Mouse (Mus musculus): ENCODE data around the gene Ccdc43. TPM values are rescaled to one million over a fixed set of nuclear protein-coding genes. Genes with fewer than 3 reads are reported as not detected.
A peak's percentile ranks its signal among the peaks of the same experiment; 100 is the strongest.

The Ccdc43 gene
- polyA plus RNA-seq, 1 experiment from 2014 or later = 46.4 TPM

GRCm38 (mm10) chr11:102665637-102666435 lies 31.7 kb downstream of the Ccdc43 start:
- Histone ChIP-seq H3K36me3 (no peaks in the 10 kb centered on the region), H3K27ac (ENCODE audit: poor library complexity, severe bottlenecking) (no peak overlapping the region), H3K4me2 (peak overlapping the region; percentile 53), H3K9ac (no peak overlapping the region), H3K27me3 (replicated peaks) (peaks cover 38% of the 10 kb centered on the region), H3K4me1 (replicated peaks) (0 out of 2 replicates have a peak, but pooled peaks cover 7% of the 10 kb centered on the region), H3K4me3 (peak overlapping the region; percentile 38), H3K9me3 (replicated peaks) (peaks cover 17% of the 10 kb centered on the region)
- WGBS = 36% methylated on average over 84 of the region's 84 CpGs
- ATAC-seq (ENCODE audit: insufficient number of reproducible peaks, low FRiP score) = no peak

GRCm38 (mm10) chr11:102665151-102665550 lies 32.4 kb downstream of the Ccdc43 start:
- no peak for ATAC-seq (ENCODE audit: insufficient number of reproducible peaks, low FRiP score)
- Histone ChIP-seq H3K9me3 (replicated peaks) (peaks cover 17% of the 10 kb centered on the region), H3K36me3 (no peaks in the 10 kb centered on the region), H3K27ac (ENCODE audit: poor library complexity, severe bottlenecking) (no peak overlapping the region), H3K4me2 (peak overlapping the region; percentile 53), H3K27me3 (replicated peaks) (peaks cover 38% of the 10 kb centered on the region), H3K4me3 (peak overlapping the region; percentile 38), H3K9ac (no peak overlapping the region), H3K4me1 (replicated peaks) (0 out of 2 replicates have a peak, but pooled peaks cover 7% of the 10 kb centered on the region)
- 42% methylated on average over 33 of the region's 33 CpGs for whole genome bisulfite sequencing

- 61% methylated on average over 3 of the region's 3 CpGs for WGBS
- Histone ChIP-seq H3K27ac (ENCODE audit: poor library complexity, severe bottlenecking) (no peak within 1 kb of the TSS), H3K9ac (no peak within 1 kb of the TSS), H3K4me2 (no peak within 1 kb of the TSS), H3K4me1 (replicated peaks) (0 out of 2 replicates have a peak, but pooled peaks cover 7% of the 10 kb centered on the region), H3K4me3 (no peak within 1 kb of the TSS), H3K27me3 (replicated peaks) (peaks cover 38% of the 10 kb centered on the region), H3K36me3 (no peaks in the 10 kb centered on the region), H3K9me3 (replicated peaks) (peaks cover 17% of the 10 kb centered on the region)
- no peak for ATAC-seq (ENCODE audit: insufficient number of reproducible peaks, low FRiP score)
Measured at GRCm38 (mm10) chr11:102663416-102663815, 34.2 kb downstream of the Ccdc43 start, which contains the start of gene Meioc. Gene Meioc, plus strand, starts transcription at chr11:102663716.

- Histone ChIP-seq H3K4me3 (no peak overlapping the region), H3K9ac (no peak overlapping the region; the same call in 1 of the 2 replicates), H3K27ac (ENCODE audit: poor library complexity, severe bottlenecking) (no peak overlapping the region), H3K27me3 (replicated peaks) (no peaks in the 10 kb centered on the region), H3K9me3 (replicated peaks) (no peaks in the 10 kb centered on the region), H3K4me2 (no peak overlapping the region), H3K36me3 (no peaks in the 10 kb centered on the region), H3K4me1 (replicated peaks) (no peaks in the 10 kb centered on the region)
- no peak for ATAC-seq (ENCODE audit: insufficient number of reproducible peaks, low FRiP score)
- WGBS = 62% methylated on average over 6 of the region's 6 CpGs
Measured at GRCm38 (mm10) chr11:102656931-102657330, 40.7 kb downstream of the Ccdc43 start.

- Histone ChIP-seq H3K9ac (no peak overlapping the region), H3K4me3 (no peak overlapping the region), H3K27ac (ENCODE audit: poor library complexity, severe bottlenecking) (no peak overlapping the region), H3K4me1 (replicated peaks) (no peaks in the 10 kb centered on the region), H3K36me3 (no peaks in the 10 kb centered on the region), H3K27me3 (replicated peaks) (no peaks in the 10 kb centered on the region), H3K4me2 (no peak overlapping the region), H3K9me3 (replicated peaks) (no peaks in the 10 kb centered on the region)
- 38% methylated on average over 4 of the region's 4 CpGs for WGBS
- ATAC-seq (ENCODE audit: insufficient number of reproducible peaks, low FRiP score) = no peak
Measured at GRCm38 (mm10) chr11:102656326-102656926, 41.2 kb downstream of the Ccdc43 start.

GRCm38 (mm10) chr11:102655888-102656287 lies 41.7 kb downstream of the Ccdc43 start:
- ATAC-seq (ENCODE audit: insufficient number of reproducible peaks, low FRiP score) = no peak

GRCm38 (mm10) chr11:102652844-102653243 lies 44.7 kb downstream of the Ccdc43 start:
- H3K4me2 ChIP-seq = no peak overlapping the region
- H3K4me1 ChIP-seq (replicated peaks) = peaks cover 6% of the 10 kb centered on the region; the same call in 1 of the 2 replicates
- no peak overlapping the region for H3K27ac ChIP-seq (ENCODE audit: poor library complexity, severe bottlenecking)
- H3K27me3 ChIP-seq (replicated peaks) = no peaks in the 10 kb centered on the region
- no peaks in the 10 kb centered on the region for H3K9me3 ChIP-seq (replicated peaks)
- ATAC-seq (ENCODE audit: insufficient number of reproducible peaks, low FRiP score) = no peak
- H3K36me3 ChIP-seq = no peaks in the 10 kb centered on the region
- no peak overlapping the region for H3K9ac ChIP-seq
- H3K4me3 ChIP-seq = no peak overlapping the region
- 57% methylated on average over 3 of the region's 3 CpGs for WGBS

More at GRCm38 (mm10) chr11:102655888-102656287, 41.7 kb downstream of the Ccdc43 start:
- WGBS = 59% methylated on average over 8 of the region's 8 CpGs
- Histone ChIP-seq H3K27me3 (replicated peaks) (no peaks in the 10 kb centered on the region), H3K4me1 (replicated peaks) (no peaks in the 10 kb centered on the region), H3K9ac (peak overlapping the region; percentile 28; the same call in 1 of the 2 replicates), H3K27ac (ENCODE audit: poor library complexity, severe bottlenecking) (no peak overlapping the region), H3K9me3 (replicated peaks) (no peaks in the 10 kb centered on the region), H3K4me2 (no peak overlapping the region), H3K36me3 (no peaks in the 10 kb centered on the region), H3K4me3 (no peak overlapping the region)

GRCm38 (mm10) chr11:102651381-102651780 lies 46.2 kb downstream of the Ccdc43 start:
- Histone ChIP-seq H3K9me3 (replicated peaks) (no peaks in the 10 kb centered on the region), H3K4me3 (no peak overlapping the region), H3K36me3 (no peaks in the 10 kb centered on the region), H3K27me3 (replicated peaks) (no peaks in the 10 kb centered on the region), H3K4me2 (no peak overlapping the region), H3K27ac (ENCODE audit: poor library complexity, severe bottlenecking) (no peak overlapping the region), H3K9ac (no peak overlapping the region), H3K4me1 (replicated peaks) (peaks cover 15% of the 10 kb centered on the region)
- WGBS = 5% methylated on average over 9 of the region's 9 CpGs
- ATAC-seq (ENCODE audit: insufficient number of reproducible peaks, low FRiP score) = no peak

GRCm38 (mm10) chr11:102647885-102648284 lies 49.7 kb downstream of the Ccdc43 start:
- Histone ChIP-seq H3K9me3 (replicated peaks) (no peaks in the 10 kb centered on the region), H3K27ac (ENCODE audit: poor library complexity, severe bottlenecking) (peak overlapping the region; percentile 3; the same call in 1 of the 2 replicates), H3K4me3 (no peak overlapping the region), H3K36me3 (no peaks in the 10 kb centered on the region), H3K9ac (no peak overlapping the region), H3K4me1 (replicated peaks) (peaks cover 46% of the 10 kb centered on the region), H3K4me2 (no peak overlapping the region), H3K27me3 (replicated peaks) (no peaks in the 10 kb centered on the region)
- no peak for ATAC-seq (ENCODE audit: insufficient number of reproducible peaks, low FRiP score)
- 54% methylated on average over 12 of the region's 12 CpGs for WGBS

GRCm38 (mm10) chr11:102646226-102646625 lies 51.4 kb downstream of the Ccdc43 start:
- Histone ChIP-seq H3K9me3 (replicated peaks) (no peaks in the 10 kb centered on the region), H3K4me3 (no peak overlapping the region), H3K27me3 (replicated peaks) (no peaks in the 10 kb centered on the region), H3K4me1 (replicated peaks) (peaks cover 51% of the 10 kb centered on the region), H3K36me3 (no peaks in the 10 kb centered on the region), H3K9ac (peak overlapping the region; percentile 21), H3K4me2 (peak overlapping the region; percentile 8), H3K27ac (ENCODE audit: poor library complexity, severe bottlenecking) (peak overlapping the region; percentile 82)
- no peak for ATAC-seq (ENCODE audit: insufficient number of reproducible peaks, low FRiP score)
- 74% methylated on average over 13 of the region's 13 CpGs for WGBS

- peak; percentile 92 for ATAC-seq (ENCODE audit: insufficient number of reproducible peaks, low FRiP score)
- Histone ChIP-seq H3K9me3 (replicated peaks) (no peaks in the 10 kb centered on the region), H3K4me1 (replicated peaks) (peaks cover 71% of the 10 kb centered on the region), H3K4me2 (peak overlapping the region; percentile 32; the same call in 1 of the 2 replicates), H3K27me3 (replicated peaks) (no peaks in the 10 kb centered on the region), H3K27ac (ENCODE audit: poor library complexity, severe bottlenecking) (peak overlapping the region; percentile 94), H3K4me3 (no peak overlapping the region), H3K36me3 (no peaks in the 10 kb centered on the region), H3K9ac (no peak overlapping the region)
- WGBS = 6% methylated on average over 10 of the region's 10 CpGs
Measured at GRCm38 (mm10) chr11:102643891-102644382, 53.6 kb downstream of the Ccdc43 start.
